Mouse (Mus musculus): ENCODE data around the gene Dhx32. TPM values are rescaled to one million over a fixed set of nuclear protein-coding genes. Genes with fewer than 3 reads are reported as not detected.

Dhx32 gene
- polyA plus RNA-seq, 1 experiment from 2014 or later = 43.8 TPM

GRCm38 (mm10) chr7:133792771-133793170 lies 10.2 kb upstream of the Dhx32 start:
- Histone ChIP-seq H3K27me3 (replicated peaks; ENCODE audit: control insufficient read depth, insufficient read depth, low read length) (no peaks in the 10 kb centered on the region), H3K9ac (ENCODE audit: low read depth, low read length) (no peak overlapping the region), H3K36me3 (ENCODE audit: control insufficient read depth, insufficient read depth) (no peaks in the 10 kb centered on the region), H3K4me1 (replicated peaks; ENCODE audit: control insufficient read depth, insufficient read depth, low read length) (no peaks in the 10 kb centered on the region), H3K4me2 (replicated peaks; ENCODE audit: low read depth) (no peak overlapping the region), H3K27ac (ENCODE audit: low read depth, low read length) (no peak overlapping the region), H3K4me3 (ENCODE audit: low read depth, low read length) (no peak overlapping the region), H3K9me3 (ENCODE audit: control insufficient read depth) (no peaks in the 10 kb centered on the region)
- whole genome bisulfite sequencing = 34% methylated on average over 1 of the region's 1 CpGs
- TF ChIP-seq CTCF (IDR thresholded peaks at IDR 0.05; ENCODE audit: low read depth) = no peak
- no peak for ATAC-seq

DNA sequence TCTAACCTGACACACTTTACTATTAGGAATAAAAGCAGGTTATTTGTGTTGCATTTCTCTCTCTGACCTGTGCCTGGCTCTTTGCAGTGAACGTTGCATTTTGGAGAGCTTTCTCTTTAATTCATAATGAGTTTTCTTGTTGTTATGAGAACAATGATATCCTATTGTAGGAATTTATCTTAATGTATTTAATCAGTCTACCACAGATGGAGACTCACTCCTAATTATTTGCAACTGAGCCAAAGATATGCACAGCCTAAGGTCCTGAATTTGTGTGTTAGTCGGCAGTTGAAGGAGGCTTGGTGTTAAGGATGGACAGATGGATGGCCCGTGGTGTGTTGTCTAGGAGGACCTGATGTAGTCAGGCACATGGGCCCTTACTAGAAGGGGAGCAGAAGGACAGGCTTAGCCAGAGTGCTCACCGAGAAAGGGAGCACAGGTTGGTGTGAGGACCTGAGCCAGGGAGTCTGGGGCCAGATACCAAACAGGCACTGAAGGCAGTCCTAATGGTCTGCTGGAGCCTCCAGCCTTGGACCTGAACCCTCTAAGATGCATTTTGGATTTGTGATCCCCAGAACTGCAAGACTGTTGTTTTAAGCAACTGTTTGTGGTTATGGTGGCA lies 8.2 kb upstream of the Dhx32 start:
- TF ChIP-seq CTCF (IDR thresholded peaks at IDR 0.05; ENCODE audit: low read depth) = no peak
- 89% methylated on average over 4 of the region's 4 CpGs for WGBS
- Histone ChIP-seq H3K4me3 (ENCODE audit: low read depth, low read length) (no peak overlapping the region), H3K4me2 (replicated peaks; ENCODE audit: low read depth) (no peak overlapping the region), H3K27me3 (replicated peaks; ENCODE audit: control insufficient read depth, insufficient read depth, low read length) (no peaks in the 10 kb centered on the region), H3K4me1 (replicated peaks; ENCODE audit: control insufficient read depth, insufficient read depth, low read length) (no peaks in the 10 kb centered on the region), H3K27ac (ENCODE audit: low read depth, low read length) (no peak overlapping the region), H3K9me3 (ENCODE audit: control insufficient read depth) (no peaks in the 10 kb centered on the region), H3K9ac (ENCODE audit: low read depth, low read length) (no peak overlapping the region), H3K36me3 (ENCODE audit: control insufficient read depth, insufficient read depth) (no peaks in the 10 kb centered on the region)
- ATAC-seq = no peak

- Histone ChIP-seq H3K4me3 (ENCODE audit: low read depth, low read length) (no peak overlapping the region), H3K27me3 (replicated peaks; ENCODE audit: control insufficient read depth, insufficient read depth, low read length) (no peaks in the 10 kb centered on the region), H3K9ac (ENCODE audit: low read depth, low read length) (no peak overlapping the region), H3K27ac (ENCODE audit: low read depth, low read length) (no peak overlapping the region), H3K4me2 (replicated peaks; ENCODE audit: low read depth) (no peak overlapping the region), H3K9me3 (ENCODE audit: control insufficient read depth) (no peaks in the 10 kb centered on the region), H3K4me1 (replicated peaks; ENCODE audit: control insufficient read depth, insufficient read depth, low read length) (no peaks in the 10 kb centered on the region), H3K36me3 (ENCODE audit: control insufficient read depth, insufficient read depth) (no peaks in the 10 kb centered on the region)
- no peak for TF ChIP-seq CTCF (IDR thresholded peaks at IDR 0.05; ENCODE audit: low read depth)
- 94% methylated on average over 4 of the region's 4 CpGs for WGBS
- ATAC-seq = no peak
These were observed 7.6 kb upstream of the Dhx32 start for GRCm38 (mm10) chr7:133790171-133790570.

DNA sequence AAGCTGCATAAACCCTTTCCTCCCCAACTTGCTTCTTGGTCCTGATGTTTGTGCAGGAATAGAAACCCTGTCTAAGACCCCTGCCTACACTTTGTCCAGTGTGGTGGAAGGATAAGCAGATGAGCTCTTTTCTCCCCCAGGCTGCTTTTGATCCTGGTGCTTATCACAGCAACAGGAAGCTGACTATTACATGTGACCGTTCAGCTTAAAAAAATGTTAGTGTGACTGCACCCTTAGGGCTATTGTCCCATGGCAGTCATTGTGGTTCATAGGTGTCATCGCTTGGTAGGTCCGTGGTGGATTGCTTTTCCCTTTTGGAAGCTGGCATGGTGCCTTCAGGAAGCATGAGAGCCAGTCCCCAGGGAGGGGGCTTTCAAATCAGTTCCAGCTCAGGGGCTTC lies 5.6 kb upstream of the Dhx32 start:
- no peak for ATAC-seq
- no peak overlapping the region for H3K4me3 ChIP-seq (ENCODE audit: low read depth, low read length)
- WGBS = 70% methylated on average over 3 of the region's 3 CpGs
- no peak overlapping the region for H3K27ac ChIP-seq (ENCODE audit: low read depth, low read length)
- no peaks in the 10 kb centered on the region for H3K36me3 ChIP-seq (ENCODE audit: control insufficient read depth, insufficient read depth)
- H3K9ac ChIP-seq (ENCODE audit: low read depth, low read length) = no peak overlapping the region
- H3K9me3 ChIP-seq (ENCODE audit: control insufficient read depth) = no peaks in the 10 kb centered on the region
- no peaks in the 10 kb centered on the region for H3K27me3 ChIP-seq (replicated peaks; ENCODE audit: control insufficient read depth, insufficient read depth, low read length)
- TF ChIP-seq CTCF (IDR thresholded peaks at IDR 0.05; ENCODE audit: low read depth) = no peak
- no peak overlapping the region for H3K4me2 ChIP-seq (replicated peaks; ENCODE audit: low read depth)
- H3K4me1 ChIP-seq (replicated peaks; ENCODE audit: control insufficient read depth, insufficient read depth, low read length) = no peaks in the 10 kb centered on the region

GRCm38 (mm10) chr7:133787571-133787970 lies 5.0 kb upstream of the Dhx32 start:
- Histone ChIP-seq H3K36me3 (ENCODE audit: control insufficient read depth, insufficient read depth) (no peaks in the 10 kb centered on the region), H3K4me1 (replicated peaks; ENCODE audit: control insufficient read depth, insufficient read depth, low read length) (no peaks in the 10 kb centered on the region), H3K9ac (ENCODE audit: low read depth, low read length) (no peak overlapping the region), H3K27me3 (replicated peaks; ENCODE audit: control insufficient read depth, insufficient read depth, low read length) (no peaks in the 10 kb centered on the region), H3K9me3 (ENCODE audit: control insufficient read depth) (no peaks in the 10 kb centered on the region), H3K4me2 (replicated peaks; ENCODE audit: low read depth) (no peak overlapping the region), H3K4me3 (ENCODE audit: low read depth, low read length) (no peak overlapping the region), H3K27ac (ENCODE audit: low read depth, low read length) (no peak overlapping the region)
- no peak for TF ChIP-seq CTCF (IDR thresholded peaks at IDR 0.05; ENCODE audit: low read depth)
- WGBS = 73% methylated on average over 6 of the region's 6 CpGs
- ATAC-seq = no peak

DNA sequence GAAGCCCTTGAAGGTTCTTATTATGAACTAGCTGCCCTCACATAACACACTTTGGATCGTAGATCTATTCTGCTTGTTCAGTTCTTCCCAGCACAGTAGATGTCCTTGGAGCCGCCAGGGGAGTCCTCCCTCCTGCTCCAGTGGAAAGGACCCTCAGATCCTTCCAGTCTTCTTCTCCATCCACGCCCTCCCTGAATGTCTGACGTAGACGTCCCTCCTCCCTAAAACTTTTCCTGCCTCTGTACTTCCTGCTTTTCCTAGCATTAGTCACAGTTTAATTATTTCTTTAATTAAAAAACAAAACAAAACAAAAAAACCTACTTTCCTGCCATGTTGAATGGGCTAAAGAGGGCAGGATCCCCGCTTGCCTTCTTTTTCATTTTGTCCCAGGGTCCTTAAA lies 535 bp downstream of the Dhx32 start:
- Histone ChIP-seq H3K4me1 (replicated peaks; ENCODE audit: control insufficient read depth, insufficient read depth, low read length) (peaks cover 6% of the 10 kb centered on the region; the same call in 1 of the 2 replicates), H3K27me3 (replicated peaks; ENCODE audit: control insufficient read depth, insufficient read depth, low read length) (no peaks in the 10 kb centered on the region), H3K9me3 (ENCODE audit: control insufficient read depth) (no peaks in the 10 kb centered on the region), H3K4me2 (replicated peaks; ENCODE audit: low read depth) (peak overlapping the region; percentile 56), H3K36me3 (ENCODE audit: control insufficient read depth, insufficient read depth) (no peaks in the 10 kb centered on the region), H3K4me3 (ENCODE audit: low read depth, low read length) (peak overlapping the region; percentile 3; the same call in 1 of the 2 replicates), H3K9ac (ENCODE audit: low read depth, low read length) (no peak overlapping the region), H3K27ac (ENCODE audit: low read depth, low read length) (peak overlapping the region; percentile 61; the same call in 1 of the 2 replicates)
- no peak for ATAC-seq
- 25% methylated on average over 6 of the region's 6 CpGs for WGBS
- TF ChIP-seq CTCF (IDR thresholded peaks at IDR 0.05; ENCODE audit: low read depth) = no peak
